Mouse (Mus musculus) cerebellum, postnatal 36 days (tissue): ENCODE data around the gene Kctd14.
"Not testable (repeated sequence)": the region's sequence is repeated elsewhere in the genome, so short reads cannot be mapped to it uniquely, and the experiment has no call there.

Source experiments
- DNase-seq, 2 experiments: peaks; one replicate each; pipeline ENCODE4 v3.0.0; 2021 to 2022; ENCODE audit warnings: mixed read lengths in 2 of 2

The Kctd14 gene

GRCm38 (mm10) chr7:97451023-97451422, at the start of gene Kctd14:
Gene Kctd14, plus strand, starts transcription at chr7:97451323.
- not testable (repeated sequence) for DNase-seq

GRCm38 (mm10) chr7:97407145-97407544, 44.0 kb upstream of the Kctd14 start:
- no peak for DNase-seq

DNA sequence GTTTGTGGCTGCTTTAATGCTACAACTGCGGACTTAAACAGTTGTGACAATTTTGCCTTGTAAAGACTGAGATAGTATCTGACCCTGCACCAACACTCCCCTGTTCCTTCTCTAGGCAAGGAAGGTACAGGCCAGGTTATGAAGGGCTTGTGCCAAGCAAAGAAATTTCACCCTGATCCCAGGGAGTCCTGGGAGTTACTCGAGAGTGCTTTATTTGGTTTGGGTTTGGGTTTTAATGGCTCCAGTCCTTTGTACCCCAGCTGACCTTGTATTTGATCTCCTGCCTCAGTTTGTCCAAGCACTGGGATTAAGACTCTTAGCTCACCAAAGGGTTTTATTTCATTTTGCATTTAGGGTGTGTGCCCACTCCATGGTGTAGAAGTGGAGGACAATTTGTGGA, 40.0 kb upstream of the Kctd14 start:
- no peak for DNase-seq

DNA sequence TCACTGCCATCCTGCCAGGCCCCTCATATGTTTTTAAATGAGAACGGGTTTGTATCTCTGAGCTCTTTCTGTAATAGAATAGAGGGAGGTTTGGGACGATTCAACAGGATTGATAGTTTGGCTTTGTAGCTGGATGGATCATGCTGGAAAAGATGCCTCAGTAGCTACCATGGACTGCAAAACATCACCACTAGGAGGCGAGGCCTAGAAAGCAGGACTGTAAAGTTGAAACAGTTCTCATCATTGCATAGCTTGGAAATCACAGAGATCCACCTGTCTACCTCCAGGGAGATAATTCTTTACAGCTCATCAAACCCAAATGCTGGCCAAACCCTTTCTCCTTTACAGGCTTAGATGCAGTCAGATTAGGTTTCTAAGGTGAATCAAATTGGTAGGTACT, 39.5 kb upstream of the Kctd14 start:
- no peak for DNase-seq

DNA sequence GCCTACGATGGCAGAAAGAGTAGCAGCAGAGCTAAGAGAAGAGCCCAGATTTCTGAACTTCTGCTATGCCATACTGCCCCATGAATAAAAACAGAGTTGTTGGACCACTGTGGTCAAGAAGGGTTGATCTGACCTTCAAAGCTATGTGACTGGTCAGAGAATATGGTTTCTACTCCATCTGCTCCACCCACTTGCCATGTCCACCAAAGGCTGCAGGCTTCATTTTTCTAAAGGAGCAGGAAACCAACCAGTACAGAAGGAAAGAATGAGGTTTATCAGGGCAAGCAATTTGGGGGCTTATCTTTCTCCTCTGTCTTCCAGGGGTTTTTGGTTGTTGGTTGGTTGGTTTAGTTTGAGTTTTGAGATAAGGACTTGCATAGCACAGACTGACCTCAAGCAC, 37.1 kb upstream of the Kctd14 start:
- DNase-seq = no peak

GRCm38 (mm10) chr7:97414426-97414825, 36.7 kb upstream of the Kctd14 start:
- no peak for DNase-seq

DNA sequence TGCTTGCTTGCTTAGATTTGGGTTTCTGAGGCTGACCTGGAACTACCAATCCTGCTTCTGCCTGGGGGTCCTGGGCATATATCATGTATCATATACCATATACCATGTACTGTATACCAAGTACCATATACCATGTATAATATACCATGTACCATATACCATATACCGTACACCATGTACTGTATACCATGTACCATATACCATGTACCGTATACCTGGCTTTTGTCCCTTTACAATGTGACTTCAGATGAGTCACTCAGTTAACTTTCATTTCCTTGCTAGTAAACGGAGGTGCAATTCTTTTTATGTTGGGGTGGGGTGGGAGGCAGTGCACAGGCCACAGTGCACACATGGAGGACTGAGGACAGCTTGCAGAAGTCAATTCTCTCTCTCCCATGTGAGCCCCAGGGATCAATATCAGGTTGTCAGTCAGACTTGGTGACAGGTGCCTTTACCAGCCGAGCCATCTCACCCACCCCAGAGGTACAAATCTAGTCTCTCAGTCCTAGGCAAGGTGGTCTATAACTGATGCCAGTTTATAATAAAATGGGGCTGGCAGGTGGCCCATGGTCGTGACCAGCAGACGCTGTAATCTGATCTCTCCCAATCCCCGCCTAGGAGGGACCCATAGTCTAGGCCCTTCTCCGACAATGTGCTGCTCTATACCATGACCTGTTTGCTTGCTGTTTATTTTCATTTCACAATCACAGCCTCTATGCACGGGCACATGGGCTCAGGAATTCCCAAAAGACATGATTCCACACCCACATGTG, 36.0 kb upstream of the Kctd14 start:
- DNase-seq = no peak

DNA sequence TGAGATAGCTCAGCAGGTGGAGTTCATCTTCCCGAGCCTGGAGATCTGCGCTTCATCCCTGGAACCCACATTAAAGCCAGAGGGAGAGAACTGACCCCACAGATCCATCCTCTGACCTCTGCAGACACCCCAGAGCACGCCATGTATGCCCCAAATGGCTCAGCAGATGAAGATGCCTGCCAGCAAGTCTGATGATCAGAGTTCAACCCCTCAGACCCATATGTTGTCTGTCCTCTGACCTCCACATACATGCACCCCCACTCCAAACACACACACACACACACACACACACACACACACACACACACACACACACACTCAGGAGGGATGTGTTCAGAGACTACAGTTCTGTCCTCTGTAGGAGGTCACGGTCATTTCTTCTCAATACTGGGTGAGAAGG, 34.6 kb upstream of the Kctd14 start:
- peak in 1 of 2 experiments; percentile 35 for DNase-seq

- peak; percentile 92 to 97 for DNase-seq
These were observed 34.0 kb upstream of the Kctd14 start, which contains the start of gene Thrsp for GRCm38 (mm10) chr7:97416906-97417777. Gene Thrsp, minus strand, starts transcription at chr7:97417730.

DNA sequence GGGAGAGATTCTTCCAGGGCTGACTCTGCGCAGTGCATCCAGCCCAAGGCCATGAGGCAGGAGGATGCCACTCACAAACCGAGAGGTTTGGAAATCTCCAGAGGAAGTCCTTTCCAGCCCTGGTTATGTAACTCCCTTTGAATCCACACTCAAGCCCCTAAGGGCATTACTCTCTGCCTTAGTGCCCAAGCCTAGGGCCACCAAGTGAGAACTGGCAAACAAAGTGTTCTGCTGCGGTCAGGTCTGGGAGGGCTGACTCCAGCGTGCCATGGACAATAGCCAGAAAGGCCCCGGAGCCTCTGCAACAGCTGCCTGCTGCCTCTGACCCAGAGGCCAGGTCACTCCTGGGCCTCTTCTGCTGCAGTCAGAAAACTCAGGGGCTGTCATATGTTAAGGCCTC, 32.4 kb upstream of the Kctd14 start:
- DNase-seq = no peak

GRCm38 (mm10) chr7:97419163-97419562, 32.0 kb upstream of the Kctd14 start:
- no peak for DNase-seq

GRCm38 (mm10) chr7:97420406-97420805, 30.7 kb upstream of the Kctd14 start:
- DNase-seq = no peak

- DNase-seq = peak; percentile 69 to 73
These were observed 30.0 kb upstream of the Kctd14 start for GRCm38 (mm10) chr7:97420958-97421651.

DNA sequence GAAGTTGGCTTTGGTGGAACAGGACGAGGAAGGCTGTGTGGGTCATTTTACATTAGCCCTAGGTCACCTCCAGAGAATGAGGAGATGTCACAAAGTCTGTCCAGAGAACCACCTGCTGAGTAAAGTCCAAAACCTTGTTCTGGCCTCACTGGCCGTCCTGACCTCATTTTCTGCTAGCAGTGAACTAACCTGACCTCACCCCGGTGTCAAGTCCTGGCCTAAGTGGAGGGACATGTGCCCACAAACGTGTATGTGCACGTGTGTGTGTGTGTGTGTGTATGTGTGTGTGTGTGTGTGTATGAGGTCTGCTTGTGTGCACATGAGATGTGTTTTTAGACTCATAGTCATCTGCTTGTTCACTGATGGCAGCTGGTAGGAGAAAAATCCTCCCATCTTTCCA, 27.4 kb upstream of the Kctd14 start:
- DNase-seq = no peak

GRCm38 (mm10) chr7:97424621-97425245, 26.4 kb upstream of the Kctd14 start:
- DNase-seq = peak; percentile 96

GRCm38 (mm10) chr7:97426566-97426965, 24.6 kb upstream of the Kctd14 start:
- peak; percentile 52 to 67 for DNase-seq

GRCm38 (mm10) chr7:97427296-97427695, 23.8 kb upstream of the Kctd14 start:
- DNase-seq = no peak

GRCm38 (mm10) chr7:97427778-97428420, 23.2 kb upstream of the Kctd14 start:
- peak; percentile 67 to 68 for DNase-seq

DNA sequence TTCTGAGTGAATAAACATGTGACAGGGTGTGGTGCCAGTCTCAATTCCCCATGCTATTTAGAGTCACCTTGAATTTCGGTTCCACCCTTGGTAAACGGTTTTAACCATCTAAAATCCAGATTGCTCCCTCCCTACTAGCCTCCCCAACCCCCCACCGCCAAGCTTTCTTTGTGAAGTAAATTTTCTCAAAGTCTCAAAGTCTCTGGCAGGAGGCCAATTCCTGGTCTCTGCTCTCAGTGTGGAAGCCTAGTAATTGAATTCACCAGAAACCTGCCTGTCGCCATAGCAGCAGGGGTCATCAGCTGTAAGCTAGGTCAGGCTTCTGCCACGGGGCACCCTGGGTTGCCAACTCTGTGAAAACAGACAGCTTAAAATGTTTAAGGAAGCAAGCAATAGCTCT, 21.4 kb upstream of the Kctd14 start:
- DNase-seq = no peak

DNA sequence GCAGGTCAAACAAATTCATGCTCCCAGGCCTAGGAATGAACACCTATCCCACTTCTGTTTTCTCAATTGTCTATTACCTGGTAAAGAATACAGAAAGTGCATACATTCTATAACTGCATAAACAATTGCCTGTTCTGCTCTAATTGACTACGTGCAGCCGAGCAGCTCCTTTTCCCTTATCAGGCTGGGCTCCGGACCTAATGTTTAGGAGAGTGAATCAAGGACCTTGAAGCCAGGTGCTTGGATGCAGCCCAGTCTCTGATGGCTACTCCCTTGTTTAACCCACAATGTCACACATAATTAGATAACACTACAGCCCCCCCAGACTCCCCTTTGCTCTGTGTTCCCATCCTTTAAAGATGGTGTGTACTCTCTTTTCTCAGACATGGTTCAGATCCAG, 17.6 kb upstream of the Kctd14 start:
- not testable (repeated sequence) for DNase-seq

GRCm38 (mm10) chr7:97434517-97434916, 16.6 kb upstream of the Kctd14 start:
- DNase-seq = no peak

DNA sequence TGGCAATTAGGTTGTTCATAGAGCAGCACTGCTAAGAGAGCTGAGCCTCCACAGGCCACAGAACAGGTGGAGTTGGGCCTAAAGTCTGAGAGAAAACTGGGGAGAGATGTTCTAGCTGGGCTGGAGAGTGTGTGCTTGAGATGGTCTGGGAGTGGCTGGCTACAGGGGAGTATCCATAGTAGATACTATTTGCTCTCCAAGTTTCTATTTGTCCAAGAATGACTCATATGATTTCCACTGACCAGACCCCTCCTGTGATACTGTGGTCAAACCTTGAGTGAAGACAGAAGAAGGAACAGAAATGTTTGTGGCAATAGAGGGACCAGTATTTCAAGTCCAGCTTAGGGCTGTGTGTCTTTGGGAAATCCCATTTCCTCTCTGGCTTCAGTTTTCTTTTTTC, 12.1 kb upstream of the Kctd14 start:
- DNase-seq = no peak
